Mouse (Mus musculus): ENCODE data around the gene Isy1. TPM values are rescaled to one million over a fixed set of nuclear protein-coding genes. Genes with fewer than 3 reads are reported as not detected.
"Not testable (repeated sequence)": the region's sequence is repeated elsewhere in the genome, so short reads cannot be mapped to it uniquely, and the experiment has no call there.

The Isy1 gene
- total RNA-seq, 2 experiments from 2014 or later: 28.0 to 34.2 TPM

DNA sequence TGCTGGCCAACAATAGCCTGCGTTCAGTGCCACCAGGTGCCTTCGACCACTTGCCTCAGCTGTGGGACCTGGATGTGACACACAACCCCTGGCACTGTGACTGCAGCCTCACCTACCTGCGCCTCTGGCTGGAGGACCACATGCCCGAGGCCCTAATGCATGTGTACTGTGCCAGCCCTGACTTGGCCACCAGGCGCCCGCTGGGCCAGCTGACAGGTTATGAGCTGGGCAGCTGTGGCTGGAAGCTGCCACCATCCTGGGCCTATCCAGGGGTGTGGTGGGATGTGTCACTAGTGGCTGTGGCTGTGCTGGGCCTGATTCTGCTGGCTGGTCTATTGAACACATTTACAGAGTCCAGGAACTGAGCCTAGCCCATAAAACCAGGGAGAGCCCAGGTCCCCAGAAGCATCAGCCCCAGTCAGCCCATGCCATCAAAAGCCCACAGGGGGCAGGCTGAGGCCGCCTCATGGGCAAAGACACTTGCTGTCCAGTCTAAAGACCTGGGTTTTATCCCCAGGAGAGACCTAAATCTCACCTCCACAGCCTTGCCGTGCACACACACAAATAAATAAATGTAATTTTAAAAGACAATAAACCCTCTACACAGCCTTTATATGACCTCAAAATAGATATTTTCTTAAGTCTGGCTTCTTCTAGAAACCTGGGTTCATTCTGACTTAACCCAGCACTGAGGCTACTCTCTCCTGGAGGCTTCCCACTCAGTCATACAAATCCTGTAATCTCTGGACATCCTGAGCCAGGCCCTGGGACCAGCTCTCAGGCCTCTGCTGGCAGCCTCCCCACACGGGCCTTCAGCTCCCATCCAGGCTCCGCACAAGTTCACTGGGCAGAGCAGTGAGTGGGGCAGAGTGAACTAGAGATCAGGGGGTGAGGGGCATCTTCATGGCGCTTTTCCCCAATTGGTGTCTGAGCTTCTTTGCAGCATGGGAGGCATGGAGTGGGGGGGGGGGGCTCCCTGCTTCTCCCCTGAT, 59.1 kb downstream of the Isy1 start:
- DNase-seq (ENCODE audit: low spot score in 2 of 2): no peak

DNA sequence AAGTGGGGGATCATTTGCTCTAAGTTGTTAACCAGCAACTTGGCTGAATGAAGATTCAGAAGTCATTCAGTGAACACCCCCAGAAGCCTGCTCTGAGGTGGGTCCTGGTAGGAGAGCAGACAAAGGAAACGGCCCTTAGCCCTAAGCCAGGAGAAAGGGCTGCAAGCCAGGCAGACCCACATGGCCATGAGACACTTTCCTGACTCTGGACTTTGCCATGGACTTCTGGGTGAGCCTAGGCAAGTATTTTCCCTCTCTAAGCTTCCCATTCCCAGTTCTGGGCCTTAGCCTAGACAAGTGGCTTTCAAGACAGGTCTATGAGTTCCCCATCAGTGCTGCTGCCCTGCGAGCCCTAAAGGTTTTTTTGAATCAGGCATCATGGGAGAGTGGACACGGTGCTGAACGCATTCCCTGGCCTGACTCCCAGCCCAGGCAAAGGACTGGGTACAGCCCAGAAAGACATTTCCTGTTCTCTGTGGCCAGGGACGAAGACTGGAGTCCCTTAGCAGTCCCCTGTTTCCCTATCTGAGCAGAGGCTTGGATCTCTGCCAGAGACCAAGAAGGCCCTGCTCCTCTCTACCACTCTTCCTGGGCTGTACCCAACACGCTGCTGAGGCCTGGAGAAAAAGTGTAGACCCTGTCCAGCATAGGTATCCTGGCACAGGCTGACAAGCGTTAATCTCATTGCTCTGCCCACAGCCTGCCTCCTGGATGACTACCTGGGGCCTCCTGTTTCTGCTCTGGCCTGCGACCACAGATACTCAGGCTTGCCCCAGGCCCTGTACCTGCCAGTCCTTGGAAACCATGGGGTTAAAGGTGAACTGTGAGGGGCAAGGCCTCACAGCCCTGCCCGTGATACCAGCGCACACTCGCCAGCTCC, 60.1 kb downstream of the Isy1 start:
- no peak for DNase-seq (ENCODE audit: low spot score in 2 of 2)

DNA sequence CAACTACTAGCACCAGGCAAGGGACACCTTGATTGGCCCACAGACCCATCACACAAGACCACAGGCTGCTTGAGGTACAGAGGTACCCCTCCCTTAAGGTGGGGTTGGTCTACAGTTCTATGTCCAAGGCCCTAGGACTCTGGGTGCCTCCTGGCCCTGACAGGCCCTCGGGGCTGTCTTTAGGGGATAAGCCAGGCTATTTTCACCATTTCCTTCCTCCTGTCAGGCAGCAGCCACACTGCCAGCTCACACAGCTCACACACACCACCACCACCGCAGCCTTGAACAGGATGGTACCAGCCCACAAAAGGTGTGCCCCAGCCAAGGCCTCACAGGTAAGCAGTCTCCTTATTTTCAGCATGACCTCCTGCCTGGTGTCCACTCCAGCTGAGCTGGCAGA, 60.8 kb downstream of the Isy1 start, which contains the start of gene Gp9:
Gene Gp9 (plus strand): TSS at position 231 of the 400 bp plus-strand sequence.
- DNase-seq (ENCODE audit: low spot score in 2 of 2): no peak

DNA sequence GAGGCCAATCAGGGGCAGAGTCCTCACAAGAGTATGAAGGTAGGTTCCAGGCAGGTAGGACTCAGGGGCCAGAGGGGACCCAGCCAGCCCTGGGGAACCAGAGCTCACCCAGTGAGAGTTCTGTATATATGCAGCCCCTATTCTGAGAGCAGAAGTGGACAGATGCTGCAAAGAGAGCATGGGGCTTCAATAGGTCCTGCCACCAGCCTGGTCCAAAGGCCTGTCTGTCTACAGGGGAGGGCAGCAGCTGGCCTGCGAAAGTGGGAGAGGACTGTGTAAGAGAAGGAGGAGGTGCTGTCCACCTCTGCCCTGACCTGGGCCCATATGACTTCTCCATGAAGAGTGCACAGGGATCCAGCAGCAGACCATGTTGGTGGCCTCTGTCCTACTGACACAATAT, 61.9 kb downstream of the Isy1 start:
- no peak for DNase-seq (ENCODE audit: low spot score in 2 of 2)

DNA sequence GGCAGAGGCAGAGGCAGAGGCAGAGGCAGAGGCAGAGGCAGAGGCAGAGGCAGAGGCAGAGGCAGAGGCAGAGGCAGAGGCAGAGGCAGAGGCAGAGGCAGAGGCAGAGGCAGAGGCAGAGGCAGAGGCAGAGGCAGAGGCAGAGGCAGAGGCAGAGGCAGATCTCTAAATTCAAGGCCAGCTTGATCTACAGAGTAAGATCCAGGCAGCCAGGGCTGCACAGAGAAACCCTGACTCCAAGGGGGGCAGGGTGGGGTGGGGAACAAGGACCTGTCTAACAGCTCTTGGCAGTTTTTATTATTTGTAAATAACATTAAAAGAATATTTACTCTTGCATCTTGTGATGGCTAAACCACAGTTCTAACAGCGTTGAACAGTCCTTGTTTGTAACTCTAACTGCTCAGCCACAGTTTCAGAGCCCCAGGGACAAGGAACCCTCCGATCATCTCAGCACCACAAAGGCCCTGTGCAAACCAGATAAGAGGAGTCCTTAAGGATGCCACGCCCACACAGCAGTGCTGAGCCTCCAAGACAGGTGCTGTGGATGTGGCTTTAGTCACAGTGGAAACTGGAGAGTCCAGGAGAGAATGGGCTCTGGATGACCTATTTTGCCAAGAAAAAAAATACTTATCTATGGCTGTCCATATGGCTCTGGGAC, 62.9 kb downstream of the Isy1 start:
- DNase-seq (ENCODE audit: low spot score in 2 of 2): no peak

DNA sequence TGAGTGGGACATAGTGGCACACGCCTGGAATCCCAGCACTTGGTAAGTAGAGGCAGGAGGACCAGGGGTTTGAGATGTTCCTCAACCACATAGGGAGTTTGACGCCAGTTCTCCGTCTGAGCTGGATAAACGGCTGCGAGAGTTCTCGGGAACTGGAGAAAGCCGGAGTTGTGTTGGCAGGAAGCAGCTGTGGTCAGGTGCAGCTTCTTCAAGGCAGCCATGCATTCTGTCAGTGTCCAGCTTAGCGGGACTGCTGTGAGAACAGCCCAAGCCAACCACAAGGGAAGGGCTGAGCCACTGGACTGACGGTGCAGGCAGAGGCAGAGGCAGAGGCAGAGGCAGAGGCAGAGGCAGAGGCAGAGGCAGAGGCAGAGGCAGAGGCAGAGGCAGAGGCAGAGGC, 63.7 kb downstream of the Isy1 start:
- no peak for DNase-seq (ENCODE audit: low spot score in 2 of 2)

DNA sequence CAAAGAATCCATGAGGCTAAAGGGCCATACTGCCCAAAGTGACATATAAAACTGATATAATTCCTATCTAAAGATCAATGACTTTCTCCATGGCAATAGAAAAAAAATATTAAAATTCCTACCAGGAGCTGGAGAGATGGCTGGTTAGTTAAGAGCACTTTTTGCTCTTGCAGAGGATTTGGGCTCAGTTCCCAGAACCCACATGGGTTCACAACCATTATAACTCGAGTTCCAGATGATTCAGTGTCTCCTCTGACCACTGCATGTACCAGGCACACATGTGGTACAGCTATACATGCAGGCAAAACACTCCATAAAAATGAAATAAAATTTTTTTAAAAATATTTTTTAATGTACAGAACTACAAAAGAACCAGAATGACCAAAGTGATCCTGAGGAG, 64.1 kb downstream of the Isy1 start:
- no peak for DNase-seq (ENCODE audit: low spot score in 2 of 2)

DNA sequence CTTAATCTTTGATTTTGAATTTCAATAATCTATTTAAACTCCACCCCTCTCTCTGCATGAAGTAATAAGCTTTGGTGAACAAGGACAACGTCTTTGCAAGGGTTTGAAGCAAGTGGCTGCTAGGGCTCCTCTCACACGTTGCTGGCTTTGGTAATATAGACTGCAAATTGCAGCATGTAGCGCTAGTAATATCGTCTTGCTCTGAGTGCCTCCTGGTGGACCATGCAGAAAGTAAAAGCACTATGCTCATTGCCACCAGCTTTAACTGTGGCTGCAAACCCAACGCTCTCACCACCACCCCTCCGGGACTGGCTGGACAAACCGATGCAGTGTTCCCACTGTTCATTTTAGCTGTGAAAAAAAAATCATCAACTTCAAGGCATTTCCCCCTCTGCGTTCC, 68.0 kb downstream of the Isy1 start:
- no peak for DNase-seq (ENCODE audit: low spot score in 2 of 2)

DNA sequence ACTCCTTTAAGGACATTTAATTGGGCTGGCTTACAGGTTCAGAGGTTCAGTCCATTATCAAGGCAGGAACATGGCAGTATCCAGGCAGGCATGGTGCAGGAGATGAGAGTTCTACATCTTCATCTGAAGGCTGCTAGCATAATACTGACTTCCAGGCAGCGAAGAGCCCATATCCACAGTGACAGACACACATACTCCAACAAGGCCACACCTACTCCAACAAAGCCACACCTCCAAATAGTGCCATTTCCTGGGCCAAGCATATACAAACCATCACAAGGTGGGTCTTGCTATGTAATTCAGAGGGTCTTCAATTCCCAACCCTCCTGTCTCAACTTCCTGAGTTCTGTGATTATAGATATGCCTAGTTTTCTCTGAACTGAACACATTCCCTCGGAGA, 74.3 kb downstream of the Isy1 start:
- DNase-seq (ENCODE audit: low spot score in 2 of 2): not testable (repeated sequence)

Other genes with a start within 250 kb of the Isy1 start
- gene Prokr1, start 248.1 kb downstream of the Isy1 start, total RNA-seq (2021): under 1 TPM; 0.14 to 0.46 TPM
- gene Aplf, start 166.6 kb downstream of the Isy1 start, total RNA-seq (2021): 1 to 10 TPM; 9.2 to 9.8 TPM
- gene Efcc1, start 107.9 kb downstream of the Isy1 start, total RNA-seq (2021): 1 to 10 TPM; 4.9 to 5.6 TPM
- gene Gp9, start 60.7 kb downstream of the Isy1 start, total RNA-seq (2021): under 1 TPM; 0.80 to 0.86 TPM
- gene Rab43, start 26.6 kb downstream of the Isy1 start, total RNA-seq (2021): 10 to 100 TPM; 12.9 to 23.7 TPM
- gene Gm45140, start 3.0 kb downstream of the Isy1 start, total RNA-seq (2021): 1 to 10 TPM in 1 of 2 experiments, under 1 TPM in 1; 0.53 to 2.2 TPM
- 100 to 1,000 TPM; 276 to 291 TPM for gene Cnbp, start 12.3 kb upstream of the Isy1 start, total RNA-seq (2021)
- gene Copg1, start 49.0 kb upstream of the Isy1 start, total RNA-seq (2021): 100 to 1,000 TPM; 233 to 239 TPM
- 10 to 100 TPM; 27.8 to 28.9 TPM for gene Hmces, start 75.1 kb upstream of the Isy1 start, total RNA-seq (2021)
- 10 to 100 TPM; 55.5 to 61.6 TPM for gene H1fx, start 142.8 kb upstream of the Isy1 start, total RNA-seq (2021)
- gene Rab7, start 206.5 kb upstream of the Isy1 start, total RNA-seq (2021): 100 to 1,000 TPM; 341 to 343 TPM
- 100 to 1,000 TPM; 174 to 187 TPM for gene Rpn1, start 245.7 kb upstream of the Isy1 start, total RNA-seq (2021)

All from left cerebral cortex, adult 18-20 months (tissue).